Mouse (Mus musculus): ENCODE measurements around the gene Nfx1.

DNA sequence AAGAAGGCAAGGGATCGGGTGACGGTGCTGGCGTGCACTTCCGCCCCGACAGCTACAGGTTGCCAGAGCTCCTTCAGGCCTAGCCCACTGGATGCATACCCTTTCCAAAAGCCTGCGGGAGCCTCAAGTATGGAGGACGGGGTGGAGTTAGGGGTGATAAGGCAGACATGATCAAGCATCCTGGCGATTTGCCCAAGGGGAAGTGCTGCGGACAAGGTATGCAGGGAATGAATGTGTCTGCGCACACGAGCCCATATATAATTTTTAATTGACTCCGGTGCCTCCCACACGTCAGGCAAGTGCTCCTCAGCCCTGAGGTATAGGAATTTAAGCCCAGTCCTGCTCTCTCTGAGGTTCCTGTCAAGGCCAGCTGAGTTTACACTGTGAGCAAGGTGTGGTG lies 84.4 kb downstream of the Nfx1 start:
- no peak for TF ChIP-seq POLR2A (IDR thresholded peaks at IDR 0.05; ENCODE audit: low read depth, low read length)
- no peak for TF ChIP-seq CTCF (conservative IDR thresholded peaks at IDR 0.05; ENCODE audit: insufficient read depth, insufficient read length, low read depth, low read length)
